Mouse (Mus musculus): ENCODE results near the gene Cdsn. TPM values are rescaled to one million over a fixed set of nuclear protein-coding genes. Genes with fewer than 3 reads are reported as not detected.

The Cdsn gene
- total RNA-seq, 2 experiments from 2014 or later, result 0.14 to 0.44 TPM

Other genes starting within 250 kb of the Cdsn start
- gene H2-Q1, start 231.7 kb upstream of the Cdsn start, total RNA-seq (2021), result under 1 TPM; 0.21 to 0.25 TPM
- gene H2-Q2, start 209.9 kb upstream of the Cdsn start, total RNA-seq (2021), result under 1 TPM; 0.52 to 0.74 TPM
- gene H2-Q4, start 172.5 kb upstream of the Cdsn start, total RNA-seq (2021), result 1 to 10 TPM; 1.1 to 1.8 TPM
- gene H2-Q6, start 127.3 kb upstream of the Cdsn start, total RNA-seq (2021), result not detected
- under 1 TPM; 0.41 to 0.43 TPM for gene H2-Q7, start 113.0 kb upstream of the Cdsn start, total RNA-seq (2021)
- not detected for gene H2-Q10, start 82.0 kb upstream of the Cdsn start, total RNA-seq (2021)
- gene Pou5f1, start 46.1 kb upstream of the Cdsn start, total RNA-seq (2021), result under 1 TPM in 1 of 2 experiments, not detected in 1; 0.48 TPM
- 1 to 10 TPM; 5.3 to 6.5 TPM for gene Tcf19, start 35.3 kb upstream of the Cdsn start, total RNA-seq (2021)
- 1 to 10 TPM; 6.1 to 6.5 TPM for gene Cchcr1, start 35.0 kb upstream of the Cdsn start, total RNA-seq (2021)
- gene Psors1c2, start 18.9 kb upstream of the Cdsn start, total RNA-seq (2021), result under 1 TPM in 1 of 2 experiments, not detected in 1; 0.55 TPM
- not detected for gene 2300002M23Rik, start 15.3 kb downstream of the Cdsn start, total RNA-seq (2021)
- not detected for gene Sfta2, start 49.4 kb downstream of the Cdsn start, total RNA-seq (2021)
- gene Gm9573, start 74.5 kb downstream of the Cdsn start, total RNA-seq (2021), result not detected
- not detected for gene Mucl3, start 91.6 kb downstream of the Cdsn start, total RNA-seq (2021)
- gene Vars2, start 115.5 kb downstream of the Cdsn start, total RNA-seq (2021), result 10 to 100 TPM; 34.3 to 34.8 TPM
- gene Gtf2h4, start 121.6 kb downstream of the Cdsn start, total RNA-seq (2021), result 10 to 100 TPM; 23.9 to 25.8 TPM
- gene Ddr1, start 152.5 kb downstream of the Cdsn start, total RNA-seq (2021), result 10 to 100 TPM; 73.6 to 81.0 TPM